Mouse (Mus musculus) lung, adult 2 months (tissue): Measurements from ENCODE around the gene Foxo6.

ENCODE experiments used
- CTCF ChIP-seq: fragments of 200-500 bp; IDR thresholded peaks from 2 replicates; pipeline ENCODE4 v1.5.1; 2011; ENCODE audit warnings: mild to moderate bottlenecking, low read length, control low read depth; ENCODE audit not compliant: insufficient read depth
- POLR2A ChIP-seq: fragments of 200-500 bp; IDR thresholded peaks from 2 replicates; pipeline ENCODE4 v1.6.1; 2011; ENCODE audit warnings: low read depth, mild to moderate bottlenecking, control low read depth, low read length, borderline replicate concordance; ENCODE audit errors: extremely low read depth

- no peak for TF ChIP-seq CTCF
- TF ChIP-seq POLR2A, result no peak
These were observed 37.9 kb upstream of the Foxo6 start for GRCm38 (mm10) chr4:120325051-120325450.
